Mouse (Mus musculus): ENCODE data around the gene B430306N03Rik. TPM values are rescaled to one million over a fixed set of nuclear protein-coding genes. Genes with fewer than 3 reads are reported as not detected.

B430306N03Rik gene
- polyA plus RNA-seq, 1 experiment from 2014 or later: 0.22 TPM

DNA sequence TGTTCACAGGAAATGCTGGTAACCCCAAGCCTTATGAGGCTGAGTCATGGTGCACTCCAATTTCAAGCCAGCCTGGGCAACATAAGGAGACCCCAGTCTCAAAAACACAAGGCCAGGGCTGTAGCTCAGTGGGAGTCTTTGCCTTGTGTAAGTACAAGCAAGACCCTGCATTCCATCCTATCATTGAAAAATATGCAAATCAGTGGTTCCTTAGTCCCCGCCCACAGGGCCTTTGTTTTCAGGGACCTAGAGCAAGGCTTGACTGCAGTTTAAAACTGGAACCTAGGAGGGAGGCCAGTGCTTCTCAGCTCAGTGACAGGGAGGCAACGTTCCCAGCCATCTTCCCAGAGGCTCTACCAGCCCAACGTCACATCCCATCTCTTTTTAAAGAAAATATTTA, 7.3 kb downstream of the B430306N03Rik start:
- Histone ChIP-seq H3K4me2 (replicated peaks; ENCODE audit: low read depth) (no peak overlapping the region), H3K9me3 (ENCODE audit: control insufficient read depth) (no peaks in the 10 kb centered on the region), H3K4me3 (ENCODE audit: low read depth, low read length) (no peak overlapping the region), H3K4me1 (replicated peaks; ENCODE audit: control insufficient read depth, insufficient read depth, low read length) (no peaks in the 10 kb centered on the region), H3K27me3 (replicated peaks; ENCODE audit: control insufficient read depth, insufficient read depth, low read length) (no peaks in the 10 kb centered on the region), H3K27ac (ENCODE audit: low read depth, low read length) (no peak overlapping the region), H3K9ac (ENCODE audit: low read depth, low read length) (no peak overlapping the region), H3K36me3 (ENCODE audit: control insufficient read depth, insufficient read depth) (no peaks in the 10 kb centered on the region)
- TF ChIP-seq CTCF (IDR thresholded peaks at IDR 0.05; ENCODE audit: low read depth): no peak
- WGBS: 77% methylated on average over 3 of the region's 3 CpGs
- ATAC-seq: no peak

DNA sequence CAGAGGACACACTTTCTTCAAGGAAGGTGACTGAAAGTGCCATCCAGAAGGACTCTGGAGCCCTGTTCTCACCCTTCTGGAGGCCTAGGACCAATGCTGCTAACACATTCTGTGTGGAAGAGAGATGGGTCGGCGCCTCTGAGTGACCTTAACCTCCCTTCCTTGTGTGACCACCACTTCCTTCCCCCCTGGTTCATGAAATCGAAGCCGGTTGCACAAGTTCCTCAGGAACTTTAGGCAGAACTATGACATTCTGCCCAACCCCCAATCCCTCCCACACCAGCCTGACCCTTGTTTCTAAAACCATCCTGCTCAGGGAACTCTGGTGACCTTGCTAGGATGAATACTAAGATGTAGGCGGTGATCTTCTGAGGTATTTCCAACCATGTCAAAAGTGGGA, 8.3 kb downstream of the B430306N03Rik start:
- WGBS: 84% methylated on average over 5 of the region's 5 CpGs
- TF ChIP-seq CTCF (IDR thresholded peaks at IDR 0.05; ENCODE audit: low read depth): no peak
- Histone ChIP-seq H3K9ac (ENCODE audit: low read depth, low read length) (no peak overlapping the region), H3K36me3 (ENCODE audit: control insufficient read depth, insufficient read depth) (no peaks in the 10 kb centered on the region), H3K4me2 (replicated peaks; ENCODE audit: low read depth) (no peak overlapping the region), H3K9me3 (ENCODE audit: control insufficient read depth) (no peaks in the 10 kb centered on the region), H3K4me1 (replicated peaks; ENCODE audit: control insufficient read depth, insufficient read depth, low read length) (no peaks in the 10 kb centered on the region), H3K4me3 (ENCODE audit: low read depth, low read length) (no peak overlapping the region), H3K27me3 (replicated peaks; ENCODE audit: control insufficient read depth, insufficient read depth, low read length) (no peaks in the 10 kb centered on the region), H3K27ac (ENCODE audit: low read depth, low read length) (no peak overlapping the region)
- ATAC-seq: no peak

DNA sequence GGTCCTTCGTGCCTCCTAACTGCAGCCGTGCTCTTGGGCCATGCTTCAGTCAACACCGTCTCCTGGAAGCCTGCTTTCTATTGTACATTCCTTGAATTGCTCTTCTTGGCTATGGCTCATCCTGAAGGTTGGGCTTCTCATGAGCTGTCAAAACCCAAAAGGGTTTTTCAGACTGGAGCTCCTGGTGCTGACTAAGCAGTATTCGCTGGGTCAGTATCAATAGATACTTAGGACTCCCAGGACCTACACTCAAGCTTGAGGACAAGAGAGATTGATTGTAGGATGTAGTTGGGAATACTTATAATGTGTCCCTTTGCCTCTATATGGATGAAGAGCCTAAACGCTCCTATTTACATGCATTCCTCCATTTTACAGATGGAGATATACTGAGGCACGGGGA, 9.2 kb downstream of the B430306N03Rik start:
- H3K9ac ChIP-seq (ENCODE audit: low read depth, low read length): no peak overlapping the region
- WGBS: 89% methylated on average over 6 of the region's 6 CpGs

DNA sequence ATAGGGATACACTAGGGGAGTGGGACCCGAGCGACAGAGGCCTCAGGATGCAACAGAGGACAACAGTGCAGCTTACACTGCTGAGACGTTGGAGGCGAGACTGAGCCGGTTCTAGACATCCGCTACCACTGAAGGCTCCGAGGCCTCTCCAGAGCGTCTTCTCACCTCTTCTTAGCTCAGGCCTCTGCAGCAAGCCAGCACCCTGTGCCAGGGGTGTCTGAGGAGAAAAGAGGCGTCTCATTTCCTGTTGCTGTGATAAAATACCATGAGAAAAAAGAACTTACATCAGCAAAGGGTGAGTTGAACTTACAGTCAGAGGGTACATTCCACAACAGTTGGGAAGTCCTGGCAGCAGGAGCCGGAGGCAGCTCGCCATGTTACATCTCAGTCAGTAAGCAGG, 9.7 kb downstream of the B430306N03Rik start:
- TF ChIP-seq CTCF (IDR thresholded peaks at IDR 0.05; ENCODE audit: low read depth): no peak
- Histone ChIP-seq H3K4me1 (replicated peaks; ENCODE audit: control insufficient read depth, insufficient read depth, low read length) (no peaks in the 10 kb centered on the region), H3K4me3 (ENCODE audit: low read depth, low read length) (no peak overlapping the region), H3K9me3 (ENCODE audit: control insufficient read depth) (no peaks in the 10 kb centered on the region), H3K4me2 (replicated peaks; ENCODE audit: low read depth) (no peak overlapping the region), H3K9ac (ENCODE audit: low read depth, low read length) (no peak overlapping the region), H3K27ac (ENCODE audit: low read depth, low read length) (no peak overlapping the region), H3K36me3 (ENCODE audit: control insufficient read depth, insufficient read depth) (no peaks in the 10 kb centered on the region), H3K27me3 (replicated peaks; ENCODE audit: control insufficient read depth, insufficient read depth, low read length) (no peaks in the 10 kb centered on the region)
- whole genome bisulfite sequencing: 88% methylated on average over 11 of the region's 11 CpGs
- ATAC-seq: no peak

More for the DNA sequence above, 9.2 kb downstream of the B430306N03Rik start:
- H3K27me3 ChIP-seq (replicated peaks; ENCODE audit: control insufficient read depth, insufficient read depth, low read length): no peaks in the 10 kb centered on the region
- no peak for ATAC-seq
- no peak overlapping the region for H3K27ac ChIP-seq (ENCODE audit: low read depth, low read length)
- no peaks in the 10 kb centered on the region for H3K9me3 ChIP-seq (ENCODE audit: control insufficient read depth)
- H3K4me1 ChIP-seq (replicated peaks; ENCODE audit: control insufficient read depth, insufficient read depth, low read length): no peaks in the 10 kb centered on the region
- H3K4me3 ChIP-seq (ENCODE audit: low read depth, low read length): no peak overlapping the region
- no peak for TF ChIP-seq CTCF (IDR thresholded peaks at IDR 0.05; ENCODE audit: low read depth)
- no peaks in the 10 kb centered on the region for H3K36me3 ChIP-seq (ENCODE audit: control insufficient read depth, insufficient read depth)
- no peak overlapping the region for H3K4me2 ChIP-seq (replicated peaks; ENCODE audit: low read depth)

DNA sequence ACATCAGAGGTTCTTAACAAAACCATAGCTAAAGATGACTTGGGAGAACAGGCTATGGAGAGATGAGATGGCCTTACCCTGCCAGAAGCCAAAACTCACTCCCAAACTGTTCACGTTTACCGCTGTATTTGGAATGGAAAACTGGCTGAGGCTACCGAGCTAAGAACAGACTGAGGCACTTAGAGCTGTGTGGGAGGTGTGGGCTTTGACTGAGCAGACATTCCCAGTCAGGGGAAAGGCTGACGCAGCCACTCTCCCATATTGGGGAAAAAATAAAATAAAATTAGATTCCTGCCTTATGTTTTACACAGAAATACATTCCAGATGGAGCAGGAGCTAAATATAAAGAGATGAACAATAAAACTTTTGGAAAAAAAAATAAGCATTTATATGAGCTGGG, 10.7 kb downstream of the B430306N03Rik start:
- no peak for ATAC-seq
- no peaks in the 10 kb centered on the region for H3K27me3 ChIP-seq (replicated peaks; ENCODE audit: control insufficient read depth, insufficient read depth, low read length)
- no peak overlapping the region for H3K4me3 ChIP-seq (ENCODE audit: low read depth, low read length)
- H3K4me1 ChIP-seq (replicated peaks; ENCODE audit: control insufficient read depth, insufficient read depth, low read length): no peaks in the 10 kb centered on the region
- H3K9me3 ChIP-seq (ENCODE audit: control insufficient read depth): no peaks in the 10 kb centered on the region
- no peaks in the 10 kb centered on the region for H3K36me3 ChIP-seq (ENCODE audit: control insufficient read depth, insufficient read depth)
- no peak for TF ChIP-seq CTCF (IDR thresholded peaks at IDR 0.05; ENCODE audit: low read depth)
- no peak overlapping the region for H3K4me2 ChIP-seq (replicated peaks; ENCODE audit: low read depth)
- 87% methylated on average over 4 of the region's 4 CpGs for WGBS
- no peak overlapping the region for H3K27ac ChIP-seq (ENCODE audit: low read depth, low read length)
- H3K9ac ChIP-seq (ENCODE audit: low read depth, low read length): no peak overlapping the region

DNA sequence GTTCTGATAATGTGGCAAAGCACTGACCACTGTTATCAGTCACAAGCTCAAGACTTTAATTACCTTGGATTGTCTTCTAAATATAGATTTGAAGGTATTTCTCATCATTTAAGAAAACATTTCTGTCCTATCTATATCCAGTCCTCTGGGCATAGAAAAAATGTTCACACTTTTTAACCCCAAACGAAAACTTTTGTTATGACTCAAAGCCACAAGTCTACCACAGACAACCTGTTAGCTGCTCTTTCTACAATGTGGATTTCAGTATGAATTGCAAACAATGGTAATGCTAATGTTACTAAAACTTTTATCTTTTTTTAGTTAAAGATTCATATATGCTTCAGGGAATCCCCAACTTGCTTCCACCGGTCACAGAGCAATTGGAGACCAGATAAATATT, 16.6 kb downstream of the B430306N03Rik start:
- no peak for ATAC-seq
- 79% methylated on average over 2 of the region's 2 CpGs for WGBS

DNA sequence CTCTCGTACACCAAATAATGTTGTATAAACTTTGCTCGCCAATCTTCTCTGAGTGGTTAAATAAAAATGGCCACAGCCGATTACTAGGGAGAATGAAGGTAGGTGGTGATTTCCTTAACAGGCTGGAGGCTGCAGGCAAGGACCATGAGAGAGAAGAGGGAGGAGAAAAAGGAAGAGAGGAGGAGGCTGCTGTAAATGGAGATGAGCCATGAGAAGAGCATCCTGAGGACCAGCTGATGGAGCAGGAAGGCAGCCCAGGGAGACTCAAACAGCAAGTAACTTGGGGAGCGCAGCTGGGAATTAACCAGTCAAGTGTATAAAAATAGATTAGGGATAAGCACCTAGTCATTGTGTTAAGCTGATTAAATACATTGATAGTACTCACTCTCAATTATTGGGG, 18.2 kb downstream of the B430306N03Rik start:
- no peak overlapping the region for H3K27ac ChIP-seq (ENCODE audit: low read depth, low read length)
- no peak for ATAC-seq
- H3K4me3 ChIP-seq (ENCODE audit: low read depth, low read length): no peak overlapping the region
- TF ChIP-seq CTCF (IDR thresholded peaks at IDR 0.05; ENCODE audit: low read depth): no peak
- 92% methylated on average over 4 of the region's 4 CpGs for WGBS
- H3K36me3 ChIP-seq (ENCODE audit: control insufficient read depth, insufficient read depth): no peaks in the 10 kb centered on the region
- no peak overlapping the region for H3K9ac ChIP-seq (ENCODE audit: low read depth, low read length)
- H3K4me2 ChIP-seq (replicated peaks; ENCODE audit: low read depth): no peak overlapping the region
- no peaks in the 10 kb centered on the region for H3K9me3 ChIP-seq (ENCODE audit: control insufficient read depth)
- H3K27me3 ChIP-seq (replicated peaks; ENCODE audit: control insufficient read depth, insufficient read depth, low read length): no peaks in the 10 kb centered on the region
- H3K4me1 ChIP-seq (replicated peaks; ENCODE audit: control insufficient read depth, insufficient read depth, low read length): no peaks in the 10 kb centered on the region

More for the DNA sequence above, 16.6 kb downstream of the B430306N03Rik start:
- Histone ChIP-seq H3K27me3 (replicated peaks; ENCODE audit: control insufficient read depth, insufficient read depth, low read length) (no peaks in the 10 kb centered on the region), H3K4me2 (replicated peaks; ENCODE audit: low read depth) (no peak overlapping the region), H3K36me3 (ENCODE audit: control insufficient read depth, insufficient read depth) (no peaks in the 10 kb centered on the region), H3K4me3 (ENCODE audit: low read depth, low read length) (no peak overlapping the region), H3K9ac (ENCODE audit: low read depth, low read length) (no peak overlapping the region), H3K27ac (ENCODE audit: low read depth, low read length) (no peak overlapping the region), H3K9me3 (ENCODE audit: control insufficient read depth) (no peaks in the 10 kb centered on the region), H3K4me1 (replicated peaks; ENCODE audit: control insufficient read depth, insufficient read depth, low read length) (no peaks in the 10 kb centered on the region)
- no peak for TF ChIP-seq CTCF (IDR thresholded peaks at IDR 0.05; ENCODE audit: low read depth)

Data from intestine, postnatal 0 days (tissue).